Mouse (Mus musculus): Measurements from ENCODE around the gene Irf3.
A peak's percentile ranks its signal among the peaks of the same experiment; 100 is the strongest.
"Not testable (repeated sequence)": the region's sequence is repeated elsewhere in the genome, so short reads cannot be mapped to it uniquely, and the experiment has no call there.

The Irf3 gene

DNA sequence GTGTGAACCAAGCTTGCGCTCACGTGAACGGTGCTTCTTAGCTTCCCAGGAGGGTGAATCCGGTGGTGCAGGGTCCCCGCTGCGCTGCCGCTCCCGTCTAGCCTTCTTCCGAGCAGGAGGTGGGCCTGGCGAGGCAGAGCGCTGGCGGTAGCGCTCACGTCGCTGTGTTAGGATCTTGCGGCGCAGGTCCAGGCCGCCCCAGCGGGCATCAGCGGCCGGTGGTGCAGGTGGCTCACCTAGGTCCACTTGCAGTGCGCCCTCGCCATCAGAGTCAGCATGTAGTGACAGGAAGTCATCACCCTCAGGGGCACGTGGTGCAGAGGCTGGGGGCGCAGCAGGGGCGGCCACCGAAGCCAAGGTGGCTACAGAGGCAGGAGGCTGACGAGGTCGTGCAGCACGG lies 10.4 kb downstream of the Irf3 start:
- no peak for DNase-seq (ENCODE audit: low spot score)

DNA sequence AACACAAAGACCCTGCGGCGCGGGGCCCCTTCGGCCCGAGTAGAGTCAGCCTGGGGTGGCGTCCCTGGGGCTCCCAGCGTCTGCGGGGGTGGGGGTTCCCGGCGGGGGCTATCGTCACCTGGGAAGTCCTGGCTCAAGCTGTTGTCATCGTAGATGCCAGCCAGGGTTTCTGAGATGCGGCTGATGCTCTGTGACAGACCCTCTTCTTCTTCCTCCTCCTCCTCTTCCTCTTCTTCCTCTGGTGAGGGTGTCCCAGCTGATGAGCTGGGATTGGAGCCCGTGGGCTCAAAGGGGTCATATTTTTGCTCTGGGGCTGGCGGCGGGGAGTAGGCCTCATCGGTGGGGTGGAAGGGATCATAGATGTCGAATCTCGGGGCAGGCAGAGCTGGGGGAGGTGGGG lies 11.0 kb downstream of the Irf3 start:
- no peak for DNase-seq (ENCODE audit: low spot score)

DNA sequence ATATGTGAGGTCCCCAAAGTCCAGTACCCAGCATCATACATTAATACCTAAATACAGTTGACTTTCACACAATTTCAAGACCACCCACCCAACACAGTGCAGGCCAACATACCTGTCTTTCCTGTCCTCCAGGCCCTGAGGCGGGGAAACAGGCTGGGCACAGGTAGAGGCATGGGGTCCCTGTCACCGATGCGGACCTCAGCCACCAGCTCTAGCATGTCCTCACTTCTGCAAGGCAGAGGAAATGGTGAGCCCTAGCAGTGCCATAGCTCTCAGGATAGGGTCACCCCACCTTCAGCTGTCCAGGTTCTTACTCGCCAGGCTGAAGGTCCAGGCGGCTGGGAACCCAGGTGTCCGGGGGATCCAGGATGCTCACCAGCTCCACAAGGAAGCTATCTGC lies 14.6 kb downstream of the Irf3 start:
- no peak for DNase-seq (ENCODE audit: low spot score)

DNA sequence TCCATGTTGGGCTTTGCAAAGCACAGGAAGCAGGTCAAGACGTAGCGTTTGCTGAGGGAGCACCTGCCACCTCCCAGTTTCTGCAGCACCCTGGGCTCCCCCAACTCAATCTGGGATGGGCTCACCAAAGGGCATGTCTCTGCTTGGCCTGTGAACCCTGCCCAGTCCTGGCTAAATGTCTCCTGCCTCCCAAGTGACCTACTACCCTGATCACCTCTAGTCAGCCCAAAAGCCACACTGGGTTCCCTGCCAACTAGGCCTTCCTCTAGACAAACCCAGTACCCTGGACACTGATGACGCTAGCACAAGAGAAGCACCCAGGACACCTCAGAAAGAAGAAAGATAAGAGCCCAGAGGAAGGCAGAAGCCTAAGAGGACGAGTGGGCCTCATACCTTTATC lies 15.4 kb downstream of the Irf3 start:
- no peak for DNase-seq (ENCODE audit: low spot score)

DNA sequence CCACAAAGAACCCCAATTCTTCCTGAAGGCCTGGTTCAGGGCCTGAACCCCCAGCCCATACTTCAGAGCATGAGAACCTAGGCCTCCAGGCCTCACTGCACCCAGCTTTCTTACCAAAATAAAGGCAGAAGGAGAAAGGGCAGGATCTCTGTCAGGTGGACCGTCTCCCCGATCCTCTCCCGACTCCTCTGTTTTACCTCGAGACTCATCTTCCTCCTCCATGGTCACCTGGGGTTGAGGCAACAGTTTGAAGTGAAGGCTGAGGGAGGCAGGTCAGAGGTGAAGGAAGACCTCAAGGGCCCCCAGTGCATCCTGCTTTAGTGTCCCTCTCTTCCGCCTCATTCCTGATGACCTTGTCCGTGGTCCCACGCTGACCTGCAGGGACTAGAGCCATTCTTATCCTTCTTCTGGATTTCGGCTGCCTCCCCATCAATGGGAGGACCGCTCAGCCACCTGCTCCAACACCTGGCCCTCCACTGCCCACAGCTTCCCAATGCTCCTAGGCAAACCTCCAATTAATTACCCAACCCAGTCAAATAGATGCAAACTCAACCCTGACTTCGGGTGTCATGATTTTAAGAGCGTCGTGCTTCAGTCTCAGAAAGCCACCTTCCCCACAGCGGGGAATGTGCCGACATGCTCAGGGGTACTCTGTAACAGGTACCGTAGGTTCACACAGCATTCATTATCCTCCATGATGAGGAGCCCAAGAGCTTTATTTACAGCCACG lies 16.1 kb downstream of the Irf3 start:
- no peak for DNase-seq (ENCODE audit: low spot score)

DNA sequence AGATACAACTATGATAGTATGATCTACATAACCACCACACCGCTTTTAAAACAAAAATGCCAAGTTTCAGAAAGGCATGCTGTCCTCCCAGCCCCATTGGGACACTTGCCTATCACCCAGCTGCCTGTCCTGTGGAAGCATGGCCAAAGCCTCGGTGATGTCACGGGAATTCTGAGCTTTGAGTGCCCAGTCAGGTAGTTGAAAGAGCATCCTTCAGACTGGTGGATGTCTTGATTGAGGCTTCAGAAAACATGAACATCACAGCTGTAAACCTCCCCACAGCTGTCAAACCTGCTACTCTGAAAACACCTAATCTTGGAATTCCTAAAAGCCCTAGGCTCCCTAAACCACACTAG lies 16.6 kb downstream of the Irf3 start:
- no peak for DNase-seq (ENCODE audit: low spot score)

DNA sequence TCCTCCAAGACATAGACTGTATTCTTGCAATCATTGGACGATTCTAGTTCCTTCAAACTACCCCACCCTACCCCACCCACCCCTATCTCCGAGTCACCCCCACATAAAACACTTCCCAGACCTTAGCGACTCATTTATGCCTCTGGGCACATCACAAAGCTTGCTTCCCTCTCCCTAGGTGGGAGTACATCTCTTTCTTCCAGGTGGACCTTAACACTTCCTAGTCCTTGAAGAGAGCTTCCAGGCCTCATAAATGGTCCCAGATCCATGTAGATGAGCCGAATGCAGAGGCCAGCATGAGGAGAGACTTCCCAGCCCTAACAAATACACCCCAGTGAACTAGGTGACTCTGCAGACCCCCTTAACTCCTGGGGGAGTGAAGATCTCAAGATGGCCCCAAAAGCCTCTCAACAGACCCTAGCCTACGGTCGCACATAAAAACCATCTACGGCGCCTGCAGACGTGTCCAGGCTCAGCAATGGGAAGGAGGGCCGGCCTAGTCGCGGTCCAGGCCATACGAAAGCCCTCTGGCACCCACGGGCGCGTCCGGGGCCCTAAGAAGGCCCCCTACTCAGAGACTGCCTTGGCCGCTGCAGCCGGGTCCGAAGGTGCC lies 18.0 kb downstream of the Irf3 start:
- DNase-seq (ENCODE audit: low spot score) = no peak

DNA sequence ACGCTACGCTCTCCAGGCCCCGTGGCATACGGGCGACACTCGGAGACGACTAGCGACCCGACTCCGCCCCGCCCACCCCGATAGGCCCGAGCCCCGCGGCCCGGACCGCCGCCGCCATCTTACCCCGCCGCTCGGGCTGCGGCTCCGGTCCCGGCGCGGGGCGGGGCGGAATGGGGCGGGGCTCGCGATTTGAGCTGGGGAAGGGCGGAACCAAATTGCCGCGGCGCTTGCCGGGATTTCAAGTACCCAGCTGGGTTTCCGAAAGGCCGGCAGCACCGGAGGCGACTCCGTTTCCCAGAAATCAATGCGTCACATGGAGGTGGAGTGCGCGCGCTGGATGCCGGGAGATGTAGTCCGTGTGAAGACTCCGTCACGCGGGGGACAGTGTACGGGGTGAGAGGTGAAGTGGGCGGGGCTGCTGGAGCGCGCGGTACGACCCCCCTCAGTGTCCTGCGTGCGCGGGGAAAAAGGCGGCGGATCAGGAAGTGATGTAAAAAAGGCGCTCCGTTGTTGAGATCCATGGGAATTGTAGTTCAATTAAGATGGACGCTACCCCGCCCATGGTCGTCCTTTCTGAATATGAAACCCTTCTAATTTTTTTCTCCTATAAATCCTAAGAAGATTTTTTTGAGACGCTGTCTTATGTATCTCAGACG lies 18.6 kb downstream of the Irf3 start, which contains the start of gene Scaf1:
Gene Scaf1 (minus strand): TSS at position 407 of the 656 bp plus-strand sequence.
- DNase-seq (ENCODE audit: low spot score) = peak; percentile 98

DNA sequence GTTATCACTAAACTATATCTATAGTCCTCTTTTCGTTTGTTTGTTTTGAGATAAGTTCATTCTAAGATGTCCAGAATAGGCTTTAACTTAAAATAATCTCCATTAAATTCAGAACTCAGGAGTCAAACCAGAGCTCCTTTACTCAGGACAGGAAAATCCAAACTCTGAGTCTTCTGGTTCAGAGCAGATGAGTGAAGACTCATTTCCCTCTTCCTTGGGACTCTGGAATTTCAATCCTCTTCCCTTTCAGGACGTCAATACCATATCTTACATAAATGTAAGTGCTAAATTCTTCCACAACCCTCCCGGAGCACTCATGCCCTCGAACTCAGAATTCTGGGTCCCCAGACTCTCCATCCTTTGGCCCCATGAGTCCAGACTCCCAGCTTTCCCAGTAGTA lies 19.3 kb downstream of the Irf3 start:
- no peak for DNase-seq (ENCODE audit: low spot score)

DNA sequence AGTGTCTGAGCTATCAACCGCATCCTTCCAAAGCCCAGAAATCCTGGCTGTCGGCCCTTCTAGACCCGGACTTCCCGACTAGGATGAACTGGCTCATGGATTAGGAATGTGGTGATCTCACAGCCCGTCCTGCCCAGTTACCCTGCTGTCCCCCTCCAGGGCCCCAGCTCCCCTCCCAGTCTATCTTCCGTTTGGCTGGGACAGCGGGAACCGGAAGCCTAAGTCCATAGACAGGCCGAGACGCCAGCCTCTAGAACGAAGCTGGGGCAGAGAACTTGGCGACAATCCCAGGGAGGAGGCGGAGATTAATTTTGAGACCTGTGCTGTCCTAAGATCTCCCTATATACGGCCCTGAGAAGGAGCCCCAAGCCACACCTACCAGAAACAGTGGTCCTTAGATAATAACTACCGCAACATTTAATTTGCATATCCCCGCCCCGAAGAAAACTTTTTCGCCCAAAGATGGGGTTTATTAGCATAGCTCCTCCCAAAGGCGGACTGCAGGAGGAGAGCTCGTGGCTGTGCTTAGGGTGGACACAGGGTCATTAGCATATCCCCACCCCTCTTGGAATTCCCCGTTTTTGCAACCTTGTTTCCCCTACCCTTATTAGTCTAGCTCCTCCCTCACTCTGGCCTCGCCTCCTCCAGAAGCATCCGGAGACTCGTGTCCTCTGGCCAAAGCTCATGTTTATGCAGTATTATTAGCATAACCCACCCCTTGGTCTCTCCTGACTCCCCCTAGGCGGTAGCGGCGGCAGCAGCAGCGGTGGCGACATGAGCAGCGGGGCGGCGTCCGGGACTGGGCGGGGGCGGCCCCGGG lies 20.0 kb downstream of the Irf3 start, which contains the start of gene Rras:
Gene Rras (plus strand): TSS at position 720 of the 820 bp plus-strand sequence.
- peak; percentile 88 for DNase-seq (ENCODE audit: low spot score)

DNA sequence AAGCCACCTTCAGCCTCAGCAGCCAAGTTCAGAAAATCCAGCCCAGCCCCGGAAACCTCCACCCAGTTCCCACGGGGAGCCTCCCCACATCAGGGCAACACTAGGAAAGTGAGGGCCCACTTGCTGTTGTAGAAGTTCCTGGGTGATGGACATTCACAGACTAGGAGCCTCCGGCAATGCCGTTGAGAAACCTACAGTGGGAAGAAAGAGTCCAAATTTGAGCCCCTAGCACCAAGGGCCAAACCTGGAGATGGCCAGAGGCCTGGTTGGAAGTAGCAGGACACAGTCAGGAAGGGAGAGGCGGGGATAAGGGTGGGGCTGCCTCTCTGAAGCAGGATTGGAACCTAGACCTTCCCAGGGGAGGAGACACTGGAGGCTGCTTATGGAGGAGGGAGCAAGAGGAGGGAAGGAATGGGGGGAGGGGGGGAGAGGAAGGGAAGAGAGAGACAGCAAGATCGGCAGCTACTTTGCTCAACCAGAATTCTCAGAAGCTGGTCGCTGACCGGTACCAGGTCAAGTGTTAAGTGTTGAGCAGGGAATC lies 21.7 kb downstream of the Irf3 start:
- DNase-seq (ENCODE audit: low spot score) = no peak

DNA sequence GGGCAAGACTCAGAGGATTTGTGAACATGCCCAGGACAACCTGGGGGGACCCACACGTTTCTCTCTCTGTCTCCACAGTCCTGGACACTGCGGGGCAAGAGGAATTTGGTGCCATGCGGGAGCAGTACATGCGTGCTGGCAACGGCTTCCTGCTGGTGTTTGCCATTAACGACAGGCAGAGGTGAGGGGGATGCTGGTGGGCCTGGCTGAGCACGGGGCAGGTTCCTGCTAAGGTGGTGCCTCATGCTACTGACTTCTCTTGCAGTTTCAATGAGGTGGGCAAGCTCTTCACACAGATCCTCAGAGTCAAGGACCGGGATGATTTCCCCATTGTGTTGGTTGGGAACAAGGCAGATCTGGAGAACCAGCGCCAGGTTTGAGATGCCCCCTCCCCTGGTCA lies 22.8 kb downstream of the Irf3 start:
- DNase-seq (ENCODE audit: low spot score) = no peak

DNA sequence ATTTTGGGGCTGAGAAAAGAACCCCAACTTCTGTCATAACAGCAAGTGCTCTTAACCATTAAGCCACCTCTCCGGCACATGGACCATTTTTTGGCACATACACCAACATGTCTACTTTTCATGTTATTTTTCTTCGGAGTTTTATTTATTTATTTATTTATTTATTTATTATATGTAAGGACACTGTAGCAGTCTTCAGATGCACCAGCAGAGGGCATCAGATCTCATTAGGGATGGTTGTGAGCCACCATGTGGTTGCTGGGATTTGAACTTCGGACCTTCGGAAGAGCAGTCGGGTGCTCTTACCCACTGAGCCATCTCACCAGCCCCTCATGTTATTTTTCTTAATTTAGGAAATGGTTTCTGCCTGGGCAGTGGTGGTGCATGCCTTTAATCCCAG lies 26.3 kb downstream of the Irf3 start:
- not testable (repeated sequence) for DNase-seq (ENCODE audit: low spot score)

DNA sequence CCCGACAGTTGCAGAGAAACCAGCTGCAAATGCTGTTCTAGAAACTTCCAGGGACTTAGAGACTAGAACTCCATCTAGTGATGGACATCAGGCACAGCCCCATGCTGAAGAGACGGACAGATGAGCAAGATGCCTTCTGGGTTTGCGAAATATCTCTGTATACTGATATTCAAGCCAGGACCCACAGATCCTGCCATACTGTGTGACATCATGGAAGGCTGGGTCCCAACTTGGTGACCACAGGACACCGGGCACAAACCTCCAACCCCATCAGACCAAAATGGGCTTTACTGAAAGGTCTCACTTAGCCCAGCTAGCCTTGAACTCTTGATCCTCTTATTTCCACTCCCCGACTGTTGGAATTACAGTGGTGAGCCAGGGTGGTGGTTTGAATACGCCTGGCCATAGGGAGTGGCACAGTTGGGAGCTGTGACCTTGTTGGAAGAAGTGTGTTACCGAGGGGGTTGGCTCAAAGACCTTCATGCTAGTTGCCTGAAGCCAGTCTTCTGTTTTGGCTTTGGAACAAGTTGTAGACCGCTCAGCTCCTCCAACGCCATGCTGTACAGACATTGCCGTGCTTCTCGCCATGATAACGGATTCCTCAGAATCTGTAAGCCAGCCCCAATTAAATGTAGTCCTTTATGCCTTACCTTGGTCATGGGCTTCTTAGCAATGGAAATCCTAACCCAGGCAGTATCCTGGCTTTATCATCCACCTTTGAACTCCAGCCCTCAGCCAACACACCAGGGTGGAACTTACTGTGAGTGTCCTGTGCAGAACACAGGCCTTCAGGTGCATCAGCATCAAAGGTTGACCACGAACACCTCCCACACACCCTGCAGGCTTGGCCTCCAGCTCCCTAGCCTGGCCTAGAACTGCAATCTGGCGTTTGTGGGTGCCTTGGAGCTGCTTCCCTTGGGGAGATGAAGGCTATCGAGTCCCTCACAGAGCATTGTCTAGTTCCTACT lies 27.1 kb downstream of the Irf3 start:
- DNase-seq (ENCODE audit: low spot score) = no peak

DNA sequence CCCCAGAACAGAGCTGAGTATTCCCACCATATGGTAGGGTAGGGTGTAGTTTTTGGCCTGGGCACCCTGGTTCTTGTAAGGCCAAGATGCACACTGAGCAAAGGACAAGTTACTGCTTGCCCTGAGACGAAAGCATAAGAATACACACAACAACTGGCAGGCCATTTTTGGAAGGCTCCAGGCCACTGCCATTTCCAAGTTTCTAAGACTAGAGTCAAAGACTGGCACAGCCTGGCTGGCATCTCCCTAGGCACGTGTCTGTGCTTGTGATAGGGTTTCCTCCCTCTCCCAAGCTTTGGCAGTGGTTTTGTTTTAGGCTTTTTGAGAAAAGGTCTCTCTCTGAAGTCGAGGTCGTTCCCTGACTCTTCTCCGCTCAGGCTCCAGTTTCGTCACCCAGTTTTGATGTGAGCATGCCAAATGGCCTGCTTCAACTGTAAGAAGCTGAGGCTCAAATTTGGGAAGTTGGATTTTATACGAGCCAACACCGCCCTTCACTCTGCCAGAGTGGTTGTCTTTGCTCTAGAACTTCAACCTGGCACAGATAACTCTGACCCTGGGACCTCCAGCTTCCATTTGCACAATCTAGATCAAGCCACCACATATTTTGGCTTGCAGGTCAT lies 28.3 kb downstream of the Irf3 start:
- no peak for DNase-seq (ENCODE audit: low spot score)

DNA sequence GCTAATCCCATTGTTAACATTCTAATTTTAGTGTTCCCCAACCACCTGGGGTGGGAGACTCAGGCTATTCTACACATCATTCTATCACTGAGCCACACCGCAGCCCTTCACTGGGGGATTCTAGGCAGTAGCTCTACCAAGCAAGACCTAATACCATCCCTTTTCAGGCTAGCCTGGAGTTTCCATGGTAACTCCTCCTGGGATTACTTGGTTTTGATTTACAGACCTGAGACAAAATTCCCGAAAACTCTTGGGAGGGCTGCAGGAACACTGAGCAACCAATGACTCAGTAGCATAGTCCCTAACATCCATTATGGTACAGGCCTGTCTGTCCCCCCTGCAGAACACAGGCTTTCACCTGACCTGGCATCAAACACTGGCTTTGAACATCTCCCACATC lies 28.8 kb downstream of the Irf3 start:
- no peak for DNase-seq (ENCODE audit: low spot score)

DNA sequence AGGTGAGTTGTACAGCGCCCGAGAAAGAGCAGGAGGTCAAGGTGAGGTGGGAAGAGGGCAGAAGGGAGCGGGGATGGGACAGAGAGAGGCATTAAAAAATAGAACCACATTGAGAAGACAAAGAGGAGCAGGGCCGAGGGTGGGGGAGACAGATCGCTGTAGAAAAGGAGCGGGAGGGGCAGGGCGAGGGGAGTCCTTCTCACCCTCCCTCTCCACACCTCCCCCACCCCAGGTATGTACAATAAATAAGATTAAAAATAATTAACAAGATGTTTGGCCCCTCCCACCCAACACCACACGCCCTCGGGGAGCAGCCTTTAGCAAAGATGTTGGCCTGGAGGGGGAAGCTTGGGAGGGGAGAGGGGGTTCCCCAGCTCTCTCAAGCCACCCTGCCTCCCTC lies 30.3 kb downstream of the Irf3 start:
- DNase-seq (ENCODE audit: low spot score) = no peak

DNA sequence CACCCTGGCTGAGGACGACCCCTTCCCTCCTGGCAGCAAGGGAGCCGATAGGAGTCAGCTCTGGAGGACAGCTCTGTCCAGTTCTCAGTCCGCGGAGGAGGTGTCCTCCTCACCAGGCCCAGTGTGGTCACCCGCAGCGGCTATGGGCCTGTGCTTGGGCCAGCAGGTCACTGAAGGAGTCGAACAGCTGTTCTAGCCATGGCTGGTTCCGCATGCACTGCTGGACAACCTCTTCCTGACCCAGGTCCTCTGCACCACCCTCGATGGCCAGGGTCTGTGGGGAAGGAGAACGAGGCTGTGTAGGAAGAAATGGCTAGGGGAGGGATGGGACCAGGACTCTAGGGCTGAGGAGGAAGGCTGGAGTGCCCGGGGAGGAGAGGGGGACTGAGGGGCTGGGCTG lies 30.9 kb downstream of the Irf3 start:
- no peak for DNase-seq (ENCODE audit: low spot score)

DNA sequence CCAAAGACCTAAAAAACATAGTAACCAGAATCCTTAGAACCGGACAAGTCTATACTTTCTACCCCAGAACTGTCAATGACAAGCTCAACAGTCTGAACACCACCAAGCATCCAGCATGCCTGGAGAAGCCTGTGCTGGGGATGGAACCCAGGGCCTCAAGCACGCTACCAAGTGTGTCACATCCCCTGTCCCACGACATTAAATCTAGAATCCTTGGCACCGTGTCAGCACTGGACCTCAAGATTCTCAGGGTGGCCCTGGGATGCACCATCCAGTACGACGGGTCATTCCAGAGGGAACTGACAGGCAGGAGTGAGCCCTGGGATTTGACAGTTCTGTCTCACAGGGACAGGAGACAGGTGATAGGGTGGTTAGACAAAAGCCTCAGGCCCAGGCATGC lies 32.5 kb downstream of the Irf3 start:
- DNase-seq (ENCODE audit: low spot score) = no peak

DNA sequence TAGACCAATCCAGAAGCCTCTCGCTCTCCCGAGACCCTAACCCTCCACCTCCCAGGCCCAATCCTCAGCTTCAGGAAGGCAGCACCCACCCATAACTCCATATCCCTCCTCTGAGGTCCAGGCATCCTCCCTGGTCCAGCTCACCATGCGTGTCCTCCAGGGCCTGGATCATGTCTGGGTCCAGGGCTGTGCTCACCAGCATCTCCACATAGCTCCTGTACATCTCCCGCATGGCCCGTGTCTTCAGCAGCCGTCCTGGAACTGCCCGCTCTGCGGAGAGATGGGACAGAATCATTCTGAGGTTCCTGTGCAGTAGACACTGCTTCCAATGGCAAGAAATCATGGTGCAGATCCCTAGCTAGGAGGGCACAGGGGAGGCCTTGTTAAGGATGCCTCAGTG lies 33.4 kb downstream of the Irf3 start:
- DNase-seq (ENCODE audit: low spot score) = no peak

Measured in layer of hippocampus, adult 9-10 months (tissue).